Mouse (Mus musculus): ENCODE results near the gene Nelfe. TPM values are rescaled to one million over a fixed set of nuclear protein-coding genes. Genes with fewer than 3 reads are reported as not detected.

Nelfe gene
- total and polyA plus RNA-seq, 3 experiments, result 38.7 to 159 (median 60.0) TPM

DNA sequence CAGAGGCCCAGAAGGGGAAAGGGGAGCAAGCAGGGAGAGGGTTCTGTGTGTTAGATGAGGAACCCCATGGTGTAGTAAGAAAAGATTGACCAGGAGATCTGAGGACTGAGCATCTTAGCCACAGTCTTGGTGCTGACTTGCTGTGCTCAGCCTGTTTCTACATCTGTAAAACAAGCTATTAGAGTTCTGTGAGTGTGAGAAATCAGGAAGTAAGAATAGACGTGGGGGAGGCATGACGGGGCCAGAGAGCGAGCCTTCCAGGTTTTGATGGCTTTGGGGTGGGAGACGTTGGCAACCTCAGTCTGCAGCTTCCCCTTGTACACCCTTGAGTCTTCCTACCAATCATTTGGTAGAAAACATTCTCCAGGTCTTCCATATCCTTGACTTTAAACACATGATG, 8.5 kb downstream of the Nelfe start:
- no peak overlapping the region for H3K27ac ChIP-seq (ENCODE audit: insufficient read depth, low read depth)

DNA sequence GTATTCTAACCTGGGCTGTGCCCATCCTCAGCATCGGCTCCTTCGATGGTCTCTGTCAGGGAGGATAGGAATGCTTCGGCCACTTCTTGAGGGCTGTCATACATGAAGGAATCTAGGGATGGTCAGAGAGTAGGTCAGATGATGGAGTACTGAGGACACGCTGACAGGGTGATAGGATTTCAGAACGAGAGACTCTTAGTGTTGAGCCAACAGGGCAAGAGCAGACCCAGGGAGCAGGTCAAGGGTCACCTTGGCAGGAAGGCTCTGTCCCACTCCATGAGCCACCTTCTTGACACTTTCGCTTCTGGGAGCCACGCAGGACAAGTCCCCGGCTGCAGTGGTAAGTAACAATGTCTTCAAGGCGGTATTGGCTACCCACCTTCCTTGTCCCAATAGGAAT, 10.3 kb downstream of the Nelfe start:
- no peaks in the 10 kb centered on the region for H3K9me3 ChIP-seq (replicated peaks; ENCODE audit: low read length)

More for the DNA sequence above, 8.5 kb downstream of the Nelfe start:
- TF ChIP-seq CTCF (conservative IDR thresholded peaks at IDR 0.05 in 1 of 2, IDR thresholded peaks at IDR 0.05 in 1 of 2; ENCODE audit: low read depth in 2 of 2, low read length in 2 of 2), result no peak
- no peak for TF ChIP-seq MYC (IDR thresholded peaks at IDR 0.05; ENCODE audit: low read depth, low read length)
- TF ChIP-seq RAD21 (IDR thresholded peaks at IDR 0.05; ENCODE audit: low read depth, low read length), result no peak
- TF ChIP-seq USF1 (IDR thresholded peaks at IDR 0.05; ENCODE audit: low read depth, low read length), result no peak
- no peak for TF ChIP-seq SMC3 (IDR thresholded peaks at IDR 0.05; ENCODE audit: low read depth, low read length)
- no peak for TF ChIP-seq JUND (conservative IDR thresholded peaks at IDR 0.05; ENCODE audit: low read depth, low read length)
- TF ChIP-seq RCOR1 (conservative IDR thresholded peaks at IDR 0.05; ENCODE audit: low read depth, low read length), result no peak
- TF ChIP-seq JUN (IDR thresholded peaks at IDR 0.05; ENCODE audit: insufficient read depth, low read depth, low read length), result no peak
- Histone ChIP-seq H3K79me2 (replicated peaks; ENCODE audit: control insufficient read depth, extremely low read depth, insufficient read depth, poor library complexity, severe bottlenecking) (no peaks in the 10 kb centered on the region), H3K27me3 (replicated peaks) (no peaks in the 10 kb centered on the region), H3K9ac (ENCODE audit: insufficient read depth, low read depth) (no peak overlapping the region), H3K4me1 (ENCODE audit: control insufficient read depth in 1 of 2, insufficient read depth in 2 of 2) (peaks cover 0 to 20% of the 10 kb centered on the region in 2 experiments; a peak in 2 of 4 replicates), H3K4me2 (ENCODE audit: insufficient read depth, low read depth, poor library complexity, severe bottlenecking) (no peak overlapping the region), H3K9me3 (replicated peaks; ENCODE audit: low read length) (no peaks in the 10 kb centered on the region), H3K4me3 (replicated peaks in 1 of 3; ENCODE audit: low read depth in 2 of 3, low read length in 2 of 3, poor library complexity in 1 of 3) (no peak overlapping the region), H3K36me3 (replicated peaks in 1 of 2; ENCODE audit: control insufficient read depth in 1 of 2, insufficient read depth in 1 of 2, low read length in 1 of 2) (peaks cover 34 to 63% of the 10 kb centered on the region in 2 experiments)
- no peak for DNase-seq (ENCODE audit: extremely low read depth)
- dilution Hi-C loops (cut with MboI; ENCODE audit: extremely low pct_ligation_motif_present, extremely low pct_unique_long_range_greater_than_20kb, low sequenced_read_pairs), result no loop called here
- in situ Hi-C loops (cut with MboI; ENCODE audit: low pct_ligation_motif_present, low pct_unique_long_range_greater_than_20kb, low sequenced_read_pairs), result loop anchor here (5.0 kb wide), 1 partner anchor 54 kb away; the partner anchor contains the start of gene Slc44a4

More for the DNA sequence above, 10.3 kb downstream of the Nelfe start:
- H3K4me2 ChIP-seq (ENCODE audit: insufficient read depth, low read depth, poor library complexity, severe bottlenecking), result no peak overlapping the region
- in situ Hi-C loops (cut with MboI; ENCODE audit: low pct_ligation_motif_present, low pct_unique_long_range_greater_than_20kb, low sequenced_read_pairs), result no loop called here
- H3K9ac ChIP-seq (ENCODE audit: insufficient read depth, low read depth), result no peak overlapping the region
- no peaks in the 10 kb centered on the region for H3K79me2 ChIP-seq (replicated peaks; ENCODE audit: control insufficient read depth, extremely low read depth, insufficient read depth, poor library complexity, severe bottlenecking)
- no peak for DNase-seq (ENCODE audit: extremely low read depth)
- dilution Hi-C loops (cut with MboI; ENCODE audit: extremely low pct_ligation_motif_present, extremely low pct_unique_long_range_greater_than_20kb, low sequenced_read_pairs), result no loop called here
- H3K27me3 ChIP-seq (replicated peaks), result no peaks in the 10 kb centered on the region
- H3K4me1 ChIP-seq (ENCODE audit: control insufficient read depth in 1 of 2, insufficient read depth in 2 of 2), result peaks cover 5 to 35% of the 10 kb centered on the region in 2 experiments; a peak in 3 of 4 replicates
- no peak overlapping the region for H3K4me3 ChIP-seq (replicated peaks in 1 of 3; ENCODE audit: low read depth in 2 of 3, low read length in 2 of 3, poor library complexity in 1 of 3)
- peaks cover 19 to 46% of the 10 kb centered on the region in 2 experiments for H3K36me3 ChIP-seq (replicated peaks in 1 of 2; ENCODE audit: control insufficient read depth in 1 of 2, insufficient read depth in 1 of 2, low read length in 1 of 2)
- TF ChIP-seq KAT2A (IDR thresholded peaks at IDR 0.05; ENCODE audit: insufficient replicate concordance, low read length) (no peak), UBTF (IDR thresholded peaks at IDR 0.05; ENCODE audit: low read depth, low read length) (no peak), CHD2 (IDR thresholded peaks at IDR 0.05; ENCODE audit: low read length) (no peak), BHLHE40 (IDR thresholded peaks at IDR 0.05; ENCODE audit: low read depth, low read length) (no peak), MAZ (IDR thresholded peaks at IDR 0.05; ENCODE audit: low read depth, low read length) (no peak), USF2 (conservative IDR thresholded peaks at IDR 0.05; ENCODE audit: low read depth, low read length) (no peak), JUND (conservative IDR thresholded peaks at IDR 0.05; ENCODE audit: low read depth, low read length) (no peak), ZKSCAN1 (IDR thresholded peaks at IDR 0.05; ENCODE audit: borderline replicate concordance, low read depth, low read length) (no peak), JUN (IDR thresholded peaks at IDR 0.05; ENCODE audit: insufficient read depth, low read depth, low read length) (no peak), MYC (IDR thresholded peaks at IDR 0.05; ENCODE audit: low read depth, low read length) (no peak), CTCF (conservative IDR thresholded peaks at IDR 0.05 in 1 of 2, IDR thresholded peaks at IDR 0.05 in 1 of 2; ENCODE audit: low read depth in 2 of 2, low read length in 2 of 2) (no peak), MEF2A (IDR thresholded peaks at IDR 0.05; ENCODE audit: borderline replicate concordance, low read depth, low read length) (no peak), POLR2AphosphoS2 (IDR thresholded peaks at IDR 0.05; ENCODE audit: low read depth, low read length) (no peak), RAD21 (IDR thresholded peaks at IDR 0.05; ENCODE audit: low read depth, low read length) (no peak)
- H3K27ac ChIP-seq (ENCODE audit: insufficient read depth, low read depth), result no peak overlapping the region

All from CH12.LX (cell line).